Mouse (Mus musculus): ENCODE measurements around the gene Phactr2. TPM values are rescaled to one million over a fixed set of nuclear protein-coding genes. Genes with fewer than 3 reads are reported as not detected.
"Not testable (repeated sequence)": the region's sequence is repeated elsewhere in the genome, so short reads cannot be mapped to it uniquely, and the experiment has no call there.

Gene Phactr2
- polyA plus RNA-seq, 1 experiment from 2014 or later: 6.7 TPM

DNA sequence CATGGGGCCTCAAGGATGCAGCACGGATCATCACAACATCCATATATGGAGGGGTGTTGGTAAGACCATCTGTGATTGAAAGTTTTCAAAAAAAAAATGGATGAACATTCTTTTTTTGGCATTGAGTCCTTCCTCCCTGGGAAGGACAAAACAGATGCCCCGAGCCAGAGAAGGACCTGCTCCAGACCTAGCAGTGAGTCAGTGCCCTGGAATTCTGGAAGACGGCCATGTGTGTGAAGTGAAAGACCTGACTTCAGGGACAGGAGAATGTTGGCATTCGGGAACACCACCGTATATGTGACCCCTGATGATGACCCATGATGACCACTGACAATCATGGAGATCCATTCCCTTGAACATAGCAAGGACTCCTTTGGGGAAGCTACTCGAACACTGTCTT, 15.5 kb upstream of the Phactr2 start:
- no peak for ATAC-seq
- H3K9me3 ChIP-seq (ENCODE audit: control insufficient read depth, low read length): no peaks in the 10 kb centered on the region
- WGBS: 82% methylated on average over 6 of the region's 6 CpGs
- H3K4me1 ChIP-seq (ENCODE audit: control insufficient read depth, insufficient read depth, low read depth, low read length): no peaks in the 10 kb centered on the region
- H3K27ac ChIP-seq (ENCODE audit: low read depth, low read length): no peak overlapping the region
- H3K4me3 ChIP-seq (ENCODE audit: low read length): no peak overlapping the region
- H3K4me2 ChIP-seq (ENCODE audit: low read length): no peak overlapping the region
- H3K9ac ChIP-seq (ENCODE audit: low read depth, low read length): no peak overlapping the region
- no peaks in the 10 kb centered on the region for H3K27me3 ChIP-seq (replicated peaks; ENCODE audit: control insufficient read depth, insufficient read depth, low read length)
- no peaks in the 10 kb centered on the region for H3K36me3 ChIP-seq (ENCODE audit: control insufficient read depth, insufficient read depth, low read length)

DNA sequence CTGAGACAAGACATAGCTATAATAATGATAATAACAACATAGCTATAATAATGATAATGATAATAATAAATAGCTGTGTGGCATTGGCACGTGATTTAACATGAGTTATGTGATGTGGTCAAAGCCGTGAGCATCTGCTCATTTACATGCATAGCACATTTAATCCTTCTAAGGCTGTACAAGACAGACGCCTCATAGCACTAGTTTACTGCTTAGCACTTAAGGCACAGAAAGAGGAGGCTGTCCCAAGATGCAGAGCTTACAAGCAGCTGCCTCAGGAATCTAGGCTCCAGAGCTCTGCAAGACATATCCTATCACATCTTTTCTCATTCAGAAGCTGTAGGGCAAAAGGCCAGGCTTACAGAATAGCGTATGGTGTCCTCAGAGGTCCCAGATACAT, 11.7 kb upstream of the Phactr2 start:
- no peak overlapping the region for H3K27ac ChIP-seq (ENCODE audit: low read depth, low read length)
- H3K4me1 ChIP-seq (ENCODE audit: control insufficient read depth, insufficient read depth, low read depth, low read length): no peaks in the 10 kb centered on the region
- H3K36me3 ChIP-seq (ENCODE audit: control insufficient read depth, insufficient read depth, low read length): no peaks in the 10 kb centered on the region
- no peak for ATAC-seq
- H3K4me3 ChIP-seq (ENCODE audit: low read length): no peak overlapping the region
- 44% methylated on average over 4 of the region's 4 CpGs for WGBS
- H3K9ac ChIP-seq (ENCODE audit: low read depth, low read length): no peak overlapping the region
- H3K27me3 ChIP-seq (replicated peaks; ENCODE audit: control insufficient read depth, insufficient read depth, low read length): no peaks in the 10 kb centered on the region
- no peaks in the 10 kb centered on the region for H3K9me3 ChIP-seq (ENCODE audit: control insufficient read depth, low read length)
- no peak overlapping the region for H3K4me2 ChIP-seq (ENCODE audit: low read length)

DNA sequence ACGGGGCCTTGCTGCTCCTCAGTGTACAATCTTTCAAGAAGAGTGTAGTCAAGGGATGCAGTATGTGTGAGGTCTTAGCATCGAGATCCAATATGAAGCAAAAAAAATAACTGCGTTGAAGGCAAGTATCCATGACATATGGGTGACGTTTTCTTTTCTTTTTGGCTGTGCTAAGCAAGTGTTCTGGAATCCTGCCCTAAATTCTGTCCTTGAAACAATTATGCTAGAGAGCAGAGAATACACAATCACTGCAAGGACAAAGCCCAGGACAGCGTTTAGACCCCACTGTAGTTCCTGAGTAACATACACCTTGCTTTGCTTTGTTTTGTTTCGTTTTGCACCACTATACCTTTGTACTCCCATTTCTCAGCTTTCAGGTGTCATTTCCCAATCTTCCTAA, 5.1 kb upstream of the Phactr2 start:
- H3K4me3 ChIP-seq (ENCODE audit: low read length): no peak overlapping the region
- no peak overlapping the region for H3K9ac ChIP-seq (ENCODE audit: low read depth, low read length)
- peaks cover 4% of the 10 kb centered on the region for H3K4me1 ChIP-seq (ENCODE audit: control insufficient read depth, insufficient read depth, low read depth, low read length)
- 82% methylated on average over 6 of the region's 6 CpGs for WGBS
- H3K4me2 ChIP-seq (ENCODE audit: low read length): no peak overlapping the region
- H3K27ac ChIP-seq (ENCODE audit: low read depth, low read length): no peak overlapping the region
- H3K9me3 ChIP-seq (ENCODE audit: control insufficient read depth, low read length): no peaks in the 10 kb centered on the region
- ATAC-seq: no peak
- H3K36me3 ChIP-seq (ENCODE audit: control insufficient read depth, insufficient read depth, low read length): no peaks in the 10 kb centered on the region
- H3K27me3 ChIP-seq (replicated peaks; ENCODE audit: control insufficient read depth, insufficient read depth, low read length): peaks cover 12% of the 10 kb centered on the region

DNA sequence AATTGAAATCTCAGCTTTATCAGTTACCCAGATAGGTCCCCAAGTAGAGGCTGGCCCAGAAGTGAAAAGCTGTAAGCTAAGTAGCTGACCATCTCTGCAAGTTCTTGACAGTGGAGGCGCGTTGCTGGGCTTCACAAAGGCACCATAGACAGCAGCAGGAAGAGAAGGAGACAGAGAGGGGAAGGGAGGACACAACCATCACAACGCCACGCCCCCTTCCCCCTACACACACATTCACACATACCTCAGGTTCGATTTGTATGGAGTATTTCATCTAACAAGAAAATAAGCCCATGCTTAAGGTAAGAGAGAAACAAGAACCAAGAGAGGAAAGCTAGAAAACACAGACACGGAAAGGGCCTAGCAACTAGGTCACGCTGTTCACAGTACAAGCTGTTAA, 909 bp upstream of the Phactr2 start:
- H3K27me3 ChIP-seq (replicated peaks; ENCODE audit: control insufficient read depth, insufficient read depth, low read length): peaks cover 12% of the 10 kb centered on the region
- 30% methylated on average over 7 of the region's 7 CpGs for WGBS

DNA sequence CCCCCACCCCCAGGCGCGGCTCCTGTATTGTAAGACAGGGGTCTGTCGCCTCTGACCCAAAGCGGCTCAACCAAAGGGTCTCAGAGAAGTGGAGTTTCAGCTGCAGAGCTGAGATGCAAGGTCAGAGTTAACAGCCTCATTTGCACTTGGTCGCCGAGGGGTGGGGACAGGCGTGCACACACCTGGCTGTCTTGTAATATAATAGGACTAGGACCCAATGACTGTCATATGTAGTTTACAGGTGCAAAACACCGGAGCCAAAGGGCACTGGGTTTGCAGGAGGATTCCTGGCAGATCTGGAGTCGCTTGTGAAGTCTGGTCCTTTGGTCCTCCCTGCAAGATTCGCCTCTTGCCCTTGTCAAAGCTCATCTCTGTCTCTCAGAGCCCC, 350 bp upstream of the Phactr2 start:
- Histone ChIP-seq H3K27ac (ENCODE audit: low read depth, low read length) (no peak overlapping the region), H3K4me3 (ENCODE audit: low read length) (peak overlapping the region; percentile 86), H3K27me3 (replicated peaks; ENCODE audit: control insufficient read depth, insufficient read depth, low read length) (peaks cover 12% of the 10 kb centered on the region), H3K4me2 (ENCODE audit: low read length) (peak overlapping the region; percentile 100), H3K9ac (ENCODE audit: low read depth, low read length) (peak overlapping the region; percentile 80), H3K9me3 (ENCODE audit: control insufficient read depth, low read length) (no peaks in the 10 kb centered on the region), H3K36me3 (ENCODE audit: control insufficient read depth, insufficient read depth, low read length) (no peaks in the 10 kb centered on the region), H3K4me1 (ENCODE audit: control insufficient read depth, insufficient read depth, low read depth, low read length) (peaks cover 8% of the 10 kb centered on the region)
- 7% methylated on average over 10 of the region's 10 CpGs for WGBS
- peak; percentile 48; the same call in 1 of the 2 replicates for ATAC-seq

More for the DNA sequence above, 909 bp upstream of the Phactr2 start:
- no peak overlapping the region for H3K4me3 ChIP-seq (ENCODE audit: low read length)
- no peaks in the 10 kb centered on the region for H3K9me3 ChIP-seq (ENCODE audit: control insufficient read depth, low read length)
- H3K4me1 ChIP-seq (ENCODE audit: control insufficient read depth, insufficient read depth, low read depth, low read length): peaks cover 8% of the 10 kb centered on the region
- ATAC-seq: no peak
- peak overlapping the region; percentile 100 for H3K4me2 ChIP-seq (ENCODE audit: low read length)
- no peaks in the 10 kb centered on the region for H3K36me3 ChIP-seq (ENCODE audit: control insufficient read depth, insufficient read depth, low read length)
- H3K27ac ChIP-seq (ENCODE audit: low read depth, low read length): no peak overlapping the region
- no peak overlapping the region for H3K9ac ChIP-seq (ENCODE audit: low read depth, low read length)

DNA sequence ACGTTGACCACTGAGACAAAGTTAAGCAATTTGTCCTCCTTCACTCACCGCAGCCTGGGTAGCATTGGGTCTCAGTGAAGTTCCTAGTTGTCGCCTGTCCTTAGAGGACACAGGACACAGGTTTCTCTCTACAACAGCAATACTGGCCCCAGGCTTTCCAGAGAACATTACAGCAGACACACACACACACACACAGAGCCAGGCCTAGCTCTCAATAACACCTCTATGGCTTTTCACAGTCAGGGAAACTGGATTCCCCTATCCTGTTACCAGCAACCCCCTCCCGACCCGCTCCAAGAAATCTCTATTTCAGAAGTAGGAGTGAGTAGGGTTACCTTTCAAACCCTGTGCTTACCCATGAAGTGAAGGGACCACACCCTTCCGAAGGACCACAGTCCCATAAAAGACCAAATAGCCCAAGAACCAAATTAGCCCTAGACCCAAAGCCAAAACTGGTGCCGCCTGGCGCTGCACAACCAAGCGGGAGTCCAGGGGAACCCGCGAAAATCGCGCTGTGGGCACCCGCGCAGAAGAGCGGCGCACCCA, 852 bp downstream of the Phactr2 start:
- Histone ChIP-seq H3K9ac (ENCODE audit: low read depth, low read length) (peak overlapping the region; percentile 80), H3K27ac (ENCODE audit: low read depth, low read length) (no peak overlapping the region), H3K36me3 (ENCODE audit: control insufficient read depth, insufficient read depth, low read length) (no peaks in the 10 kb centered on the region), H3K4me3 (ENCODE audit: low read length) (peak overlapping the region; percentile 86), H3K4me1 (ENCODE audit: control insufficient read depth, insufficient read depth, low read depth, low read length) (peaks cover 8% of the 10 kb centered on the region), H3K27me3 (replicated peaks; ENCODE audit: control insufficient read depth, insufficient read depth, low read length) (peaks cover 12% of the 10 kb centered on the region), H3K9me3 (ENCODE audit: control insufficient read depth, low read length) (no peaks in the 10 kb centered on the region), H3K4me2 (ENCODE audit: low read length) (peak overlapping the region; percentile 100)
- 19% methylated on average over 11 of the region's 17 CpGs for WGBS
- 0 out of 2 replicates have a peak, but pooled peaks have one; percentile 38 for ATAC-seq

DNA sequence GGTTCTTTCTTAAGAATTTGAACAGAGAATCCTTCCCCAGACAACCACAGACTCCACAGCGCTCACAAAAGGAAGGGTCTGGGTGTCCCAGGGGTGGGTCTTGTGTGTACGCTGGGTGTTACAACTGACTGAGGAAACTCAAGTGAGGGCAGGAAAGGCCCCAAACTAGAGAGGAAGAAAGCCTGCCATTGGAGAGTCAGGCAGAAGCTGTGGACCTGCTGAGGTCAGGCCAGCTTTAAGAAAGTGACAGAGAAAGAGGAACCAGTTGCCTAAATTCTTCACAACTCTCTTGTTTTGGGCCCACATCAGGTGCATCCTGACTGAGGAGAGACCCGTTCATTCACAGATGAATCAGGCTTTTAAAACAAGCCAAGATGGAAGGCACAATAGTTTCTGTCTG, 4.0 kb downstream of the Phactr2 start:
- peaks cover 8% of the 10 kb centered on the region for H3K4me1 ChIP-seq (ENCODE audit: control insufficient read depth, insufficient read depth, low read depth, low read length)
- H3K4me3 ChIP-seq (ENCODE audit: low read length): no peak overlapping the region
- ATAC-seq: no peak
- no peak overlapping the region for H3K4me2 ChIP-seq (ENCODE audit: low read length)
- H3K36me3 ChIP-seq (ENCODE audit: control insufficient read depth, insufficient read depth, low read length): no peaks in the 10 kb centered on the region
- no peaks in the 10 kb centered on the region for H3K9me3 ChIP-seq (ENCODE audit: control insufficient read depth, low read length)
- 88% methylated on average over 3 of the region's 3 CpGs for WGBS
- no peak overlapping the region for H3K9ac ChIP-seq (ENCODE audit: low read depth, low read length)
- H3K27ac ChIP-seq (ENCODE audit: low read depth, low read length): no peak overlapping the region
- peaks cover 7% of the 10 kb centered on the region for H3K27me3 ChIP-seq (replicated peaks; ENCODE audit: control insufficient read depth, insufficient read depth, low read length)

DNA sequence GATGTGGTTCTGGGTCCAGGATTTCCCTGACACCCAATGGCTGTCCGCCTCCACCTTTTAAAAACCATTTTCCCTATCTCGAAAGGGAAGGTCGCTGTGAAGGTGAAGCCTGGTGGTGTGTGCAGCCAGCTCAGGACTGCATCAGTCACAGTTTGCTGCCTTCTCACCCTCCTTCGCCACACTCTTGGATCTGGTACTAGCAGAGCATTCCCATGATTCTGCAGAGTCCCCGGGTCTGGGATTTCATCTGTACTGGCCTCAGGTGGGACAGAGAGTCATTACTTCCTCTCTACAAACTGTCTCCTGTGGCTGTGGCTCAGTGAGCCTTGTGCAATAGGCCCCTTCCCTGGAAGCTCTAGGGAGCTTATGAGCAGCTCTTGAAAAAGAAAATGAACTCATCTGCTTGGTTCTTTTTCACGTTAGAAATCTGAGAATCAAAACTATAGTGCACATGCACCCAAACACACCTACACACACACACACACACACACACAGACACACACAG, 6.1 kb downstream of the Phactr2 start:
- not testable (repeated sequence) for H3K4me1 ChIP-seq (ENCODE audit: control insufficient read depth, insufficient read depth, low read depth, low read length); H3K9ac ChIP-seq (ENCODE audit: low read depth, low read length); H3K4me3 ChIP-seq (ENCODE audit: low read length); H3K9me3 ChIP-seq (ENCODE audit: control insufficient read depth, low read length); H3K27ac ChIP-seq (ENCODE audit: low read depth, low read length); H3K27me3 ChIP-seq (replicated peaks; ENCODE audit: control insufficient read depth, insufficient read depth, low read length); H3K4me2 ChIP-seq (ENCODE audit: low read length); ATAC-seq; H3K36me3 ChIP-seq (ENCODE audit: control insufficient read depth, insufficient read depth, low read length)
- WGBS: 80% methylated on average over 6 of the region's 6 CpGs

DNA sequence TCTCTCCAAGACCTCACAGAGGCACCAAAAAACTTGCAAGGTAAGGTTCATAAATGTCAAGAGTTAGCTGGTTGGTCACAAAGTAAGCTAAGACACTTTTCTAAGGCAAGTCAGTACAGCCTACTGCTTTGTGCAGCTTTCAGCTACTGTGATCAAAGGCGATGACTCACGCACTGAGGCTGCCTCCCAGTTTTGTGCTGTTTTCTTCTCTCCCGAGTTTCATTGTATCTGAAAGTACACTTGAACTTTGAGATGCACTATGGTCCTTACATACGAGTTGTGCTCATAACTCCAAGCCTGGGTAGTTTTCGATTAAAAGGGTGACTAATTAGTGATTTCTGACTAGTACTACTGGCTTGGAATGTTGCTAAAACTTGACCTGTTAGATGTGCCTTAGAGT, 7.3 kb downstream of the Phactr2 start:
- H3K4me3 ChIP-seq (ENCODE audit: low read length): no peak overlapping the region
- no peaks in the 10 kb centered on the region for H3K9me3 ChIP-seq (ENCODE audit: control insufficient read depth, low read length)
- no peaks in the 10 kb centered on the region for H3K36me3 ChIP-seq (ENCODE audit: control insufficient read depth, insufficient read depth, low read length)
- no peaks in the 10 kb centered on the region for H3K4me1 ChIP-seq (ENCODE audit: control insufficient read depth, insufficient read depth, low read depth, low read length)
- no peak overlapping the region for H3K27ac ChIP-seq (ENCODE audit: low read depth, low read length)
- ATAC-seq: no peak
- H3K4me2 ChIP-seq (ENCODE audit: low read length): no peak overlapping the region
- H3K9ac ChIP-seq (ENCODE audit: low read depth, low read length): no peak overlapping the region
- 66% methylated on average over 5 of the region's 5 CpGs for WGBS
- no peaks in the 10 kb centered on the region for H3K27me3 ChIP-seq (replicated peaks; ENCODE audit: control insufficient read depth, insufficient read depth, low read length)

DNA sequence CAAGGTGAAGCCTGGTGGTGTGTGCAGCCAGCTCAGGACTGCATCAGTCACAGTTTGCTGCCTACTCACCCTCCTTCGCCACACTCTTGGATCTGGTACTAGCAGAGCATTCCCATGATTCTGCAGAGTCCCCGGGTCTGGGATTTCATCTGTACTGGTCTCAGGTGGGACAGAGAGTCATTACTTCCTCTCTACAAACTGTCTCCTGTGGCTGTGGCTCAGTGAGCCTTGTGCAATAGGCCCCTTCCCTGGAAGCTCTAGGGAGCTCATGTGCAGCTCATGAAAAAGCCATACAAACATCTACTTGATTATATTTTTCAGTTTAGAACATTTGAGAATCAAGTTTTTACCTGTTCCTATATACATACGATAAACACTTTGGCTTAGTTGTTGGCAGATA, 9.9 kb downstream of the Phactr2 start:
- H3K4me1 ChIP-seq (ENCODE audit: control insufficient read depth, insufficient read depth, low read depth, low read length); H3K9ac ChIP-seq (ENCODE audit: low read depth, low read length); H3K4me3 ChIP-seq (ENCODE audit: low read length); ATAC-seq; H3K4me2 ChIP-seq (ENCODE audit: low read length); H3K36me3 ChIP-seq (ENCODE audit: control insufficient read depth, insufficient read depth, low read length); H3K27ac ChIP-seq (ENCODE audit: low read depth, low read length); H3K27me3 ChIP-seq (replicated peaks; ENCODE audit: control insufficient read depth, insufficient read depth, low read length); H3K9me3 ChIP-seq (ENCODE audit: control insufficient read depth, low read length): not testable (repeated sequence)
- 88% methylated on average over 3 of the region's 3 CpGs for WGBS

All from hindbrain, embryonic 16.5 days (tissue).